Mouse (Mus musculus) limb, embryonic 11.5 days (tissue): ENCODE measurements around the gene Tmem151b. TPM values are rescaled to one million over a fixed set of nuclear protein-coding genes. Genes with fewer than 3 reads are reported as not detected.

Experiments used
- ATAC-seq: fragments of 200-750 bp; cut with Nextera tagmentation; 2 replicates; pipeline ENCODE4 v1.8.0; 2017; ENCODE audit warnings: low read depth; ENCODE audit not compliant: insufficient number of reproducible peaks, low FRiP score, low TSS enrichment
- DNase-seq: peaks from one replicate; pipeline ENCODE4 v3.0.0-alpha.2; 2015; ENCODE audit warnings: low spot score
- H3K27ac ChIP-seq: fragments of 300-500 bp; sonication (generic); replicated peaks from 2 replicates; pipeline ENCODE4 v1.5.1; 2014; ENCODE audit warnings: low read depth, mild to moderate bottlenecking, low read length
- H3K27me3 ChIP-seq: fragments of 300-500 bp; sonication (generic); 2 replicates; pipeline ENCODE4 v1.6.1; 2014; ENCODE audit warnings: mild to moderate bottlenecking, low read length, mixed read lengths; ENCODE audit not compliant: control insufficient read depth, insufficient read depth
- H3K36me3 ChIP-seq: fragments of 300-500 bp; sonication (generic); 2 replicates; pipeline ENCODE4 v1.6.1; 2014; ENCODE audit warnings: mild to moderate bottlenecking, low read length, moderate library complexity, mixed read lengths; ENCODE audit not compliant: control insufficient read depth, insufficient read depth
- H3K4me1 ChIP-seq: fragments of 300-500 bp; sonication (generic); 2 replicates; pipeline ENCODE4 v1.6.1; 2014; ENCODE audit warnings: low read length, mixed read lengths; ENCODE audit not compliant: control insufficient read depth, insufficient read depth
- H3K4me2 ChIP-seq: fragments of 300-500 bp; sonication (generic); 2 replicates; pipeline ENCODE4 v1.6.1; 2014; ENCODE audit warnings: low read depth, mild to moderate bottlenecking, moderate library complexity; ENCODE audit not compliant: severe bottlenecking
- H3K4me3 ChIP-seq: fragments of 300-500 bp; sonication (generic); 2 replicates; pipeline ENCODE4 v1.5.1; 2014; ENCODE audit warnings: low read depth, low read length
- H3K9ac ChIP-seq: fragments of 300-500 bp; sonication (generic); 2 replicates; pipeline ENCODE4 v1.6.1; 2014; ENCODE audit warnings: mild to moderate bottlenecking, low read length
- H3K9me3 ChIP-seq: fragments of 300-500 bp; sonication (generic); 2 replicates; pipeline ENCODE4 v1.6.1; 2016; ENCODE audit warnings: low read length; ENCODE audit not compliant: control insufficient read depth
- WGBS: fragments of 180-500 bp; shearing (Covaris S2); extraction: QIAGEN DNeasy Blood & Tissue Kit; methylation state at CpG from one replicate; pipeline ENCODE4 v1.1.7; 2014; 5-methylcytosine and 5-hydroxymethylcytosine counted together
- polyA plus RNA-seq: library from polyadenylated mRNA; unstranded; fragments of >200 nt; fragmentation: Nextera tagmentation; extraction: Ambion mirVana; gene quantifications from 2 replicates; pipeline ENCODE4 v1.2.1, GENCODE M21; 2014

The Tmem151b gene
- polyA plus RNA-seq, result 5.2 and 5.7 TPM in 2 replicates

DNA sequence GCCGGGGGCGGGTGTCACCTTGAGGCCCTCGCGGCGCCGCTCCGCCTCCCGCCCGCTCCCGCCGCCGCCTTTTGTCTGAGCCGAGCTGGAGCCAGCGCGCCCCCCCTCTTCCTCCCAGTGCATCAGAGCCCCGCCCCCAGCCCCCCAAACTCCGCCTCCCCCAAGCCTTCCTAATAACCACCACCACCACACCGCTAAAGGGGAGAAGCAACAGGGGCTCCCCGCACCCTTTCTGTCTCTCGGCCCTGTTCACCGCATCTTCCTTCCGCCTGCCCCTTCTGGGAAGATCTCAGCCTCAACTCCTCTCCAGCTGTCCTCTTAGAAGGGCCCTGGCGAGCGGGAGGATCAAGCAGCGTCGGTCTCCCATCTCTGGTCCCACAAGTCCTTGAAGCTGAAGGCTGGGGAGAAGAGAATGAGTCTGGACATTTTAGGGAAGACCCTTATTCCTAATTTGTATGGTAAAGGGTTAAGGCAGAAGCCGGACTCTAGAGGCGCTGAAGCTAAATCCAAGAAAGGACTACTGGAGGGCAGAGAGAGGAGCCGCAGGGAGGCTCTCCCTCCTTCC, at the start of gene Tmem151b:
Gene Tmem151b (minus strand): TSS at position 61 of the 565 bp plus-strand sequence.
- Histone ChIP-seq H3K4me3 (peak within 1 kb of the TSS; percentile 89), H3K27me3 (peaks cover 32% of the 10 kb centered on the region), H3K4me1 (peaks cover 15% of the 10 kb centered on the region), H3K9ac (peak within 1 kb of the TSS; percentile 93), H3K36me3 (no peaks in the 10 kb centered on the region), H3K27ac (peak within 1 kb of the TSS; percentile 74), H3K4me2 (peak within 1 kb of the TSS; percentile 69), H3K9me3 (no peaks in the 10 kb centered on the region)
- ATAC-seq, result no peak
- peak; percentile 79 for DNase-seq
- WGBS, result under 1% methylated on average over 15 of the region's 29 CpGs

DNA sequence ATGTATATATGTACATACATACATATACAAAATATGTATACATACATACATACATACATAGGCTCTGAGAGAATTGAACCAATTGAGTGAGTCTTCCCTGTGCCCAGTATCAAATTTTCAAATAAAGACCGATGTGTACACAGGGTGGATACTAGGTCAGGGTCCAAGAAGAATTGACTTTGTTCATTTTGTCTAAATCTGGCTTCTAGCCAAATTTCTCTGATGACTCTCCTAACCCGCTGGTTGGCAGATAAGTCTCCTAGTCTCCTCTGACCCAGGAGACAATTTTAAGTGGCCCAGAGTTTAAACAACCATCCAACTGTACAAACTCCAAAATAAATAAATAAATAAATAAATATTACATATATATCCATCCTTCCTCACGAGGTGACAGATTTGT, 49.4 kb upstream of the Tmem151b start:
- H3K36me3 ChIP-seq, result no peaks in the 10 kb centered on the region
- H3K27me3 ChIP-seq, result peaks cover 32% of the 10 kb centered on the region
- no peak overlapping the region for H3K4me3 ChIP-seq
- H3K27ac ChIP-seq, result no peak overlapping the region
- H3K4me2 ChIP-seq, result no peak overlapping the region; the same call in 1 of the 2 replicates
- 61% methylated on average over 3 of the region's 3 CpGs for WGBS
- H3K4me1 ChIP-seq, result peaks cover 29% of the 10 kb centered on the region
- no peak overlapping the region for H3K9ac ChIP-seq
- no peaks in the 10 kb centered on the region; the same call in 1 of the 2 replicates for H3K9me3 ChIP-seq
- ATAC-seq, result no peak
- DNase-seq, result no peak

DNA sequence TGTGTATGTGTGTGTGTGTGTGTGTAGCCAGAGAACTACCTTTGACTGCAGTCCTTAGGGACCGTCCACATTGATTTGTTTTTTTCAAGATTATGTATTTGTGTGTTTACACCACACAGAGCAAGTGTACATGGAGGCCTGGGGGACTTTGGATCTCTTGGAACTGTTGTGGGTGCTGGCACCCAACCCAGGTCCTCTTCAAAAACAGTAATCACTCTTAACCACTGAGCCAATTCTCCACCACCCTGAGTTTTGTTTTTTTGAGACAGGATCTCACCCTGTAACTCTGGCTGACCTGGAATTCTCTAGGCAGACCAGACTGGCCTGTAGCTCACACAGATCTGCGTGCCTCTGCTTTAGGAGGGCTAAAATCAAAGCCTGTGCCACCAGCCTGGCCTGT, 48.9 kb upstream of the Tmem151b start:
- ATAC-seq (no peak), DNase-seq (no peak)
- H3K4me3 ChIP-seq, result no peak overlapping the region
- H3K36me3 ChIP-seq, result no peaks in the 10 kb centered on the region
- no peak overlapping the region for H3K4me2 ChIP-seq
- H3K9ac ChIP-seq, result no peak overlapping the region
- peaks cover 32% of the 10 kb centered on the region for H3K4me1 ChIP-seq
- 91% methylated on average over 2 of the region's 2 CpGs for WGBS
- peaks cover 36% of the 10 kb centered on the region for H3K27me3 ChIP-seq
- H3K27ac ChIP-seq, result no peak overlapping the region
- no peaks in the 10 kb centered on the region; the same call in 1 of the 2 replicates for H3K9me3 ChIP-seq

DNA sequence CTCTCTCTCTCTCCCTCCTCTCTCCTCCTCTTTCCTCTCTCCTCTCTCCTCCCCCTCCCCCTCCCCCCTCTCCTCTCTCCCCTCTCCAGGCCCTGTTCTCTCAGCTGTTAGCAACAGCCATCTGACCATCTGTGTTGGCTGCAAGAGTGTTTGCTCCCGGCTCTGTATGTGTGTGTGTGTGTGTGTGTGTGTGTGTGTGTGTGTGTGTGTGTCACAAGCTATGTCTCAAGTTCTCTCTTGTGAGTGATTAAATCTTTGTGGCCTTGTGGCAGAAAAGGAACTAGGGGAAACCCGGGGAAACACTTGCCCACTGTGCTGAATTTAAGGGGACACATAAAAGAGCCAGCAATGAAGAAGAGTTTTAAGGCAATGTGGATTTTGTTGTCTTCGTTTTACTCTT, 48.3 kb upstream of the Tmem151b start:
- Histone ChIP-seq H3K9me3 (no peaks in the 10 kb centered on the region; the same call in 1 of the 2 replicates), H3K9ac (no peak overlapping the region), H3K4me2 (no peak overlapping the region), H3K27me3 (peaks cover 39% of the 10 kb centered on the region), H3K27ac (no peak overlapping the region), H3K36me3 (no peaks in the 10 kb centered on the region), H3K4me3 (no peak overlapping the region), H3K4me1 (peaks cover 34% of the 10 kb centered on the region)
- WGBS, result 36% methylated on average over 3 of the region's 3 CpGs
- DNase-seq (no peak), ATAC-seq (no peak)

DNA sequence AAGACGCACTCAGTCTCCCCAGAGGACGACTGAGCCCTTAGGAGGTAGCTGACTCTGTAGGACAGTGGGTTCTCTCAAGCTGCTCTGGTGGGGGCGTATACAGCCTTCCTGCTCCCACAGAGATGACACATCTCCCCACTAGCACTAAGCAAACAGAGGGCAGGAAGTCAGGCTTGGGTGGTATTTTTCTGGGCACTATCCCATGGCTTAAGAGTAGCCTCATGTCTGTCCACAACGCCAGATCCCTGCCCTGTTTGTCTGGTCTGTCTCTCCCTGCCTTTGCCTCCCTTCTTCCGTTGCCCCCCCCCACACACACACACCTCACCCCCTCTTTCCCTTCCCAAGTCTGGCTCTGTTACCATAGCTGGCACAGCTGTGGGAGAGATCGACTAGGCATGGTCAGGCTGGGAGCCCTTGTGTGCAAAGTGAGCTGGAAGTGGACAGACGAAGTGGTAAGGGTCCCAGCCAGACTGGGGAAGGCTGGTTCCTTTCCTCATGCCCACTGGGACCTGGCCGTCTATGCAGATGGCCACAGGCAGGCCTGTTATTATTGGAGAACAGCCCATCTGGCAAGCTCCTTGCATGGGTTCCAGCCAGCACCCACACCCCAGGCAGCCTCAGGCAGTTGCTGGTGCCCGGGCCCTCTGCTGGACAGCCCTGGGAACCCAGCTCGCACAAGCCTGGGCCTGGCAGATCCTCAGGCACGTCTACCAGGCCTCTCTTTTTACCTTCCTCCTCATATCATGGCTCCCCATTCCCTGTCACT, 47.3 kb upstream of the Tmem151b start:
- Histone ChIP-seq H3K4me1 (peaks cover 35% of the 10 kb centered on the region), H3K9me3 (no peaks in the 10 kb centered on the region; the same call in 1 of the 2 replicates), H3K9ac (no peak overlapping the region), H3K27ac (0 out of 2 replicates have a peak overlapping the region, but pooled peaks have one; percentile 14), H3K4me2 (no peak overlapping the region), H3K27me3 (peaks cover 37% of the 10 kb centered on the region), H3K4me3 (no peak overlapping the region), H3K36me3 (no peaks in the 10 kb centered on the region)
- ATAC-seq (no peak), DNase-seq (peak; percentile 63)
- WGBS, result 27% methylated on average over 11 of the region's 11 CpGs

DNA sequence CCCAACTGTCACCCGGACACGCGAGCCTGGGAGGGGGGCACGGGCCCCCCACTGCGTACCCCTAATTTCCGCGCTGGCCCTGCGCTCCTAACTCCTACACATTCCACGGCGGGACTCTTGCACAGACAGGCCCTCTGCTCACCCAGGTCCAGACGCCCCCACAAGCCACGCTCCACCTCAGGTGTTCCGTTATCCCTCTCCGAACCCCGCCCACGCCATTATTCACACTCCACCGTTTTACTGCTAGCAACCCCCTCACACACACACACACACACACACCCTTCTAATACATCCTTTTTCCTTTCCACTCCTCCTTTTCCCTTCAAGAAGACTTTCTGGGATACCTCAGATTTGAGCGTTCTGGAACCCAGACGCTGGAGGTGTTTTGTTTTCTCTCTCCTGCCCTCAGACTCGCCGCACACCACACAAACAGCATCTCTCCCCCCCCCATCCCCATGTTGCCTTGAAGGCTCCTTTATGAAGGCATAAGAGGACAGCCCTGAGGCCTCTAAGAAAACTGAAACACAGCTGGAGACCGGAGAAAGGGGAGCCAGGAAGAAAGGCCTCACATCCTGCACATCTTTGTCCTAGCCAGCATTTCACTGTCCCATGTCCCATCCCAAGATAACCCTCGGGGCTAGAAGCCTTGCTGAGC, 46.4 kb upstream of the Tmem151b start:
- Histone ChIP-seq H3K4me1 (peaks cover 37% of the 10 kb centered on the region), H3K27me3 (peaks cover 28% of the 10 kb centered on the region), H3K4me2 (peak overlapping the region; percentile 96), H3K4me3 (peak overlapping the region; percentile 50), H3K36me3 (peaks cover 2% of the 10 kb centered on the region; the same call in 1 of the 2 replicates), H3K9ac (peak overlapping the region; percentile 70), H3K9me3 (no peaks in the 10 kb centered on the region; the same call in 1 of the 2 replicates), H3K27ac (0 out of 2 replicates have a peak overlapping the region, but pooled peaks have one; percentile 14)
- ATAC-seq (no peak; the same call in 1 of the 2 replicates), DNase-seq (no peak)
- WGBS, result 5% methylated on average over 23 of the region's 23 CpGs

DNA sequence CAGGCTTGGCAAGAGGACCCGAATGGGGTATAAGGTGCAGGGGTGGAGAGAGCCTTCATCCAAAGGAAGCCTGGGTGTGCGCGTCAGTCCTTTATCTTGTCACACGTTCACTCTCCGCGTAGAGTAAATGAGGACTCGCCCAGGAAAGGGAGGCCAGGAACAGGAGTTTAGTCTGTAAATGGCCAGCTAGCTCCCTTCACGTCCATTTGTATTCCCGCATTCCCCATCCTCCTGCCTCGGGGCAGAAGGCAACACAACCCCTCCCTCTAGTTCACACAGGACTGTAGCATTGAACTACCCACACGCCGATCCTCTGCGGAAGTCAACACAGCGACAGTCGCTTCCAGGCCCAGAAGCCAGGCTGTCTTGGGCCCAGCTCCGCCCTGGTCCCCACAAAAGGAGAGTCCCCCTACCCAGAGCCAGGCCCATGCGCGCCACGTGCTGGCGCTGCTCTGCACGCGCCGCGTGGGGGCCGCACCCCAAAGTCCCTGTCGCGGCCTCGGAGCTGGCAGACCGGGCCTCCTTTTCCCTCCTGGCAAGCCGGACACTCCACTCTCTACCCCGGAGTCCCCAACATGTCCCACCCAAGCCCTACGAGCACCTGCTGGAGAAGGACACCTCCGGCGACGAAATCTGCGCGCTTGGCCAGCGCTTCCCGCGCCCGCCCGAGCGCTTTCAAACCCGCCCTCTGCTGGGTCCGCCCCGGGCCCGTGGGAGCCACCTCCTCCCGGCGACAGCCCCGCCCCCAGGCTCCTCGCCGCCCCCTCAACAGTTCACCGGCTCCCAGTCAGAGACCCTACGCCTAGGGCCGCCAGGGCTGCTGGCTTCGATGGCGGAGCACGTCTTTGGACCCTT, 45.6 kb upstream of the Tmem151b start:
- no peak overlapping the region for H3K27ac ChIP-seq
- H3K4me1 ChIP-seq, result peaks cover 34% of the 10 kb centered on the region
- peak overlapping the region; percentile 50 for H3K4me3 ChIP-seq
- WGBS, result under 1% methylated on average over 58 of the region's 58 CpGs
- peak; percentile 81 for ATAC-seq
- H3K27me3 ChIP-seq, result peaks cover 25% of the 10 kb centered on the region
- peak; percentile 82 for DNase-seq
- peaks cover 2% of the 10 kb centered on the region; the same call in 1 of the 2 replicates for H3K36me3 ChIP-seq
- H3K9me3 ChIP-seq, result no peaks in the 10 kb centered on the region; the same call in 1 of the 2 replicates
- H3K9ac ChIP-seq, result peak overlapping the region; percentile 70
- H3K4me2 ChIP-seq, result peak overlapping the region; percentile 96
